Mouse (Mus musculus) cerebellum, postnatal 14 days (tissue): ENCODE results near the gene Abhd12.
A peak's percentile ranks its signal among the peaks of the same experiment; 100 is the strongest.

ENCODE experiments used
- DNase-seq, 2 experiments: peaks; one replicate each; pipeline ENCODE4 v3.0.0; 2021; ENCODE audit warnings: mixed read lengths in 2 of 2

The Abhd12 gene

DNA sequence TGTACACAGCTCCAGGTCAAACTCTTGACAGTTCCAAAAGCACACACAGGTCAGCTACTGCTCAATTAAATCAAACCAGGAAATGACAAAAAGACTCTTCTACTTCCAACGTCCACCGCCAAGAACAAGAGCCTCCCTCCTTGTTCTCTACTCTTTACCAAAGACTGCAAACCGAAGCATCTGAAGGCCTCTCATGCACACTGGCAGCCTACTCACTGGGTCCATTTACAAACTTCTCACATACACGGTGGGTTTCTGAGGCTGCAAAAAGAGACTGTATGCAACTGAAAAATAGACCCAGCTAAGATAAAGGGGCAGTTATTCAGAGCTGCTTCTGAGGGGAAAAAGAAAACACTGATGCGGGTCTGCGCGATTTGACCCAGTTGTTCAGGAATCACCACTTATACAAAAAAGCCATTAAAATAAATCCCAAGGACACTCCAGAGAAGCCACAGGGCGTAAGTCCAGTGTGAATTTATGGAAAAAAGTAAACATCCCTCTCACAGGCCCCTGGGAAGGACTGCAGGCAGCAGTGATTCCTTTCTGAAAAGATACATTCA, 57.0 kb downstream of the Abhd12 start:
- no peak for DNase-seq

DNA sequence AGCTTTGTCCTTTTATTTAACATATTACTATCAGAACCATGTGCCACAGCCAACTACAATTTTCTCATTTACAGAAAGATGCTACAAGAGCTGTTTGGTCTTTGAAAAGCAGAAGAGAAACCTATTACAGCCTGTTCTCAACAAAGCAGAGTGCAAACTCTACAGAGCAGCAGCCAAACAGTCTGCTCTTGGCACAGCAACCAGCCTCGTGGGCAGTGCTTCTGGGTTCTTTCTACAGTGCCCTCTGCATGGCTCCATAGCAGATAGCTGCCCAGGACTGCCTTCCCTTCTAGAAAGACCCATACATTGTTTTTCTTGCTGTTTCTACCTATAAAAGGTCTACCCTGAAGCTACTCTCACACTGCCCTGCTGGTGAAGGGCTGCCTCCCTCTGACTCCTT, 59.7 kb downstream of the Abhd12 start:
- peak; percentile 35 to 47 for DNase-seq

DNA sequence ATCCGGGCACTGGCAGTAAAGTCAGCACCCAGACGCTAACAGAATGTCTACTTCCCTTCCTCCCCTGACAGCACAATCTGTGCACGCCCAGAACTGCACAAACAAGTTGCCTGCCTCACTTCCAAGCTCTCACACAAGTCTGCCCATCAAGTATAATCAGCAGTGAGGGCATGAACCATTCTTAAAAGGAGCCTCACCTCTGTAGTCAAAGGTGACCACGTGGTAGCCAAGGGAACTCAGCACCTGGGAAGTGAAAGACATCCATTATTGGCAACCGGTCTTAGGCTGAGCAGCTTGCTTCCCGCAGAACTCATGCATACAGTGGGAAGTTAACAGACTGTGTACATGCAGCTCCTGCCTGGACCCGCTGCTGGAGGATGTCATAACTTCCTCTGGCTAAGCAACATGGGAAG, 62.5 kb downstream of the Abhd12 start:
- DNase-seq, result no peak

DNA sequence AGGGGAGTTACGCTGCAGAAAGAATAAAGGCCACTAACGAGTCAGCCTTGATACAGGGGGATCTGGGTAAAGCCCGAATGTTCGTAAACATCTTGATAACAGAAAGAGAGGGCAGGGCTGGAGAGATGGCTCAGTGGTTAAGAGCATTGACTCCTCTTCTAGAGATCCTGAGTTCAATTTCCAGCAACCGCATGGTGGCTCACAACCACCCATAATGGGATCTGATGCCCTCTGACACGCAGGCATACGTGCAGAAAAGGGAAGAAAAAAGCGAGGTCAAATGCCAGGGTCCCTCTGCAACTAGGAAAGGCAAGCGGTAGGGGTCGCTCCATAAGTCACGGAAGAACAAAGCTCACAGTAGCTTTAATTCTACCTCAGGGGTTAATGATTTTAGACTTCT, 63.4 kb downstream of the Abhd12 start:
- DNase-seq, result no peak

- peak; percentile 40 to 54 for DNase-seq
These were observed 64.7 kb downstream of the Abhd12 start for GRCm38 (mm10) chr2:150839686-150840471.

DNA sequence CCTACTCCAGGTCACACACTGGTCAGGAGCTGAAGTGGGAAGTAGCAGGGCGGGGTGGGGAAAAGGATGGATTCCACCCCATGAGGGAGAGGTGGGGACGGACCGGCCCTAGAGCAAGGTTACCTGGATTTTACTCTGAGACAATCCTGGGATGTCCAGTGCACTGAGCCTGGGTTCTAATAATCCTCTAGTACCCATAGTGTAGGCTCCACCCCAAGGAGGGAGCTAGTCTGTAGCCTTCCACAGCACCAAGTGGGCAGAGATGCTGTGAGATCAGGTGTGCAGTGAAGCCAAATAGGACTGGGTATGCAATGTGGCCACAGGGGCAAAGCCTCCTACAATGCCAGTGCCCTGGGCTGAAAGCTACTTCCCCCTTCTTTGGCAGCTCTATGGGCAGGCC, 66.8 kb downstream of the Abhd12 start:
- DNase-seq, result no peak

- no peak for DNase-seq
These were observed 67.6 kb downstream of the Abhd12 start for GRCm38 (mm10) chr2:150836906-150837305.

DNA sequence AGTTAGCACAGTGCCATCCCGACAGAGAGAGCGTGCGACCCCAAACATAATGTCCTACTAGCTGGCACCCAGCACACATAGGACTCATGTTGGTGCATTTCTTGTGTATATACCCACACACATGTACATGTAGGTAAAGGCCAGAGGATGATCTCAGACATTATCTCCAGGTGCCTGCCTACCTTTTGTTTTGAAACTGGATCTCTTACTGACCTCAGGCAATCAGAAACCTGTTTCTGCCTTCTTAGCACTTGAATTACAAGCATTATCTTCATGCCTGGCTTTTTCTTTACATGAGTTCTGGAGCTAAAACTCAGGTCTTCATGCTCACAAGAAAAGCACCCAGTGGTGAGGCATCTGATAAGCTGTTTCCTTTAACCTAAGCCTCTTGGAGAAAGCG, 68.6 kb downstream of the Abhd12 start:
- no peak for DNase-seq

GRCm38 (mm10) chr2:150834616-150835015, 69.9 kb downstream of the Abhd12 start:
- DNase-seq, result no peak

DNA sequence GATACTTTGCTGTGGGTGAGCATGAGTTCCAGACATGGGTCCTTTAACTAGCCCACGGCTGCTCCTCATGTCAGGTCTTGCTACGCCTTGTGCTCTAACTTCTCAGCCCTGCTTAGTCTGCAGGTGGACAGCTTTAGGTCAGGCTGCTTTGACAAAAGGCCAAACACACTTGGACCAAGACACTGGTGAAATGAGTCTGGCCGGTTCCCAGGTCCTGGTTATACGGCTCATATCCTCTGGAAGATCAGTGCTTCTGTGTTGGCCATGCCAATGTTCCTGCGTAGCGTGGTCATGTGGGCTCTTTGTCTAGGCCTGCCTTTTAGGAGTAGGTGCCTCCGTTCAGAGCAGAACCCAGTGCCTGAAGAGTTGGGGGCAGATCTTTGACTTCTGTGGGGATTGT, 72.5 kb downstream of the Abhd12 start:
- DNase-seq, result peak; percentile 72 to 76

DNA sequence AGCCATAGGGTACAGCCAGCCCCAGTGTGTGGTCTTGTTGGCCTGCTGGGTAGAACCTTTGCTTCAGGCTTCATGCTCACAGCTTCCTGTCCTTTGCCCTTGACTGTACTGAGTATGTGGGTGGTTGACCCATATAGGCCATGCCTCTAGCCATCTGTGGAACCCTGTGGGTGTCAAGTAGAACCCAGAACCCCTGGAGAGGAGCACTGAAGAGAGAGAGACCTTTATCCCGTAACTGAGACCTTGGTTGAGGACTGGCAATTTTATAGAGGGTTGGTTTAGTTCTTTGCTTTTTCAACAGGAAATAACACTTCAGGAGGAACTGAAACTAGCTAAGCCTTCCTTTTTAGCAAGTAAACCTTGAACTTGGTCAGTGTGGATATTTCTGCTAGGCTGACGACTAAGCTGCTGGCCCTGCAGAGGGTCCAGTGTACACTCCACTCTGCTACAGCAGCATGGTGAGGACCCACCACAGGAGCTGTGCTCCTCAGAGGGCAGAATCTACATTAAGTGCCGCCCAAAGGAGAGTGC, 73.6 kb downstream of the Abhd12 start:
- no peak for DNase-seq

GRCm38 (mm10) chr2:150830011-150830410, 74.5 kb downstream of the Abhd12 start:
- no peak for DNase-seq

DNA sequence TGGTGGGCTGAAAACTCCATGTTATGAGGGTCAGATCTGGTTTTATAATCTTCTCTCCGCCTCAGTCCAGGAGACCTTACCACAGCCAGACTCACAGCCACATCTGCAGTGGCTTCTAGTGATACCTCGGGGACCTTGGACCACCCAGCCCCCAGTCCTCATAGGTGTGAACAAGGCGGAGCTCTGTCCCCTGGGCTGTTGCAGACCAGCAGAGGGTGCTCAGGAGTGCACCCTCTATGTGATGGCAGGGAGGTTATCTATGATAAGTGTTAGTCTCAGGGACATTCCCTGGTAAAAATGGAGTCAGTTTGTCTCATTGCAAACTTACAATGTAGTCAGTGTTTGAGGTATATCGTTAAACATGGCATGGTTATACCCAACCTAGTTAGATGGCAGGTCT, 75.9 kb downstream of the Abhd12 start:
- DNase-seq, result no peak

DNA sequence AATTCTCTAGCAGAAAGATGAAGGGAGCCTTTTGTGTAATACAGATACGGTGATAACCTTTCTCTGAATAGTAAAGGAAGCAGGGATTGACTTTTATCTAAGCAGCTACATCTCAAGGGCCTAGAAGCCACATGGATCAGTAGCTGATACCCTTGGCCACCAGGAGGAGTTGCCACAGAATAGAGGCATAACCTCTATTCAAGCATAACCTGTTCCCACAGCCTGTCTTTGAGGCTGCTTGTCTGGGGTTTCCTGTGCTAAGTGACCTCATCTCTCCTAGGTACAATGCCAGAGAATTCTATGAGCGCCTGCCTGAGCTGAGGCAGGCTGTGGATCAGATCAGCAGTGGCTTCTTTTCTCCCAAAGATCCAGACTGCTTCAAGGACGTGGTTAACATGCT, 76.4 kb downstream of the Abhd12 start:
- no peak for DNase-seq

DNA sequence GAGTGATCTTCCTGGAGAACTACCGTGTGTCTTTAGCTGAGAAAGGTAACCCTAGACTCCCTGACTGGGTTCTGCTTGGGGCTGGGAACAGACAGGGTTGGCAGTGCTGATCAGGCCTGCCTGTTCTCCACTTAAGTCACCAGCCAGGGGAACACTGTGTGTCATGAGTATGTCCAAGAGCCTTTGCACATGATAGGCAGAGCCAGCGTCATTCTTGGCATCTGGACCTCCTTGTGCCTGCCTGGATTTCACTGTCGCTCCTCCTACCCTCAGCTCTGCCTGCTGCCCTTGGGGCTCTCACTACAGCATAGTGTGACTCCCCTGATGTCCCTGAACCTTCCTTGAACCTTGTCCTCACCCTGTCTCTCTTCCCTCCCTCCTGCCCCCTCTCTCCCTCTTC, 78.1 kb downstream of the Abhd12 start:
- DNase-seq, result no peak

DNA sequence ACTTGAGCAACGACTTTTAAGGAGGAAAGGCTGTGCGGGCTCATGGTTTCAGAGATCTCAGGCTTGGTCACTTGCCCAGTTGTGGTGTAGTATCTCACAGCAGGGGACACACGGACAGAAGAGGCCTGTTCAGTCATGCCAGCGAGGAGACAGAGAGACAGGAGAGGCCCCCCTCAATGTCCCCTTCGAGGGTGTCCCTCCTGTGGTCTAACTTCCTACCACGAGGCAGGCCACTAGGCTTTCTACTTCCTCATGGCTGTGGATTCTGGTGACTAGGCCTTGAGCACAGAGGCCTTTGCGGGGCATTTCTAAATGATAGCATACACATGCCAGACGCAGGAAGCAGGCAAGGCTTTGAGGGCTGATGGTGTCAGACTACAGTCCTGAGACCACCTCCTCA, 81.6 kb downstream of the Abhd12 start:
- DNase-seq, result peak in 1 of 2 experiments; percentile 31

DNA sequence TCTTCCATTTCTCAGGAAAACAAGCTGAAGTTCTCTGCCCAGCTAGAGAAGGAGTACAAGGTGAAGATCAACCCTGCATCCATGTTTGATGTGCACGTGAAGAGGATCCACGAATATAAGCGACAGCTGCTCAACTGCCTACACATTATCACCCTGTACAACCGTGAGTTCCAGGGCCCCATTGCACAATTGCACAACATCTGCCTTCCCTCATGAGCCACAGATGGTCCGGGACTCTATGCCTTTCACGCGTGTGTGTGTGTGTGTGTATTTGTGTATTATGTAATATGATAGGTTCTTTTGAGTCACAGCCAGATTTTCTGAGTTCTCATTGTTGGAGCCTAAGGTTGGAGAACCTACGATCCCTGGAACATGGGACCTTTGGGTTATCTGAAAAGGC, 83.8 kb downstream of the Abhd12 start:
- DNase-seq, result no peak

GRCm38 (mm10) chr2:150818742-150819141, 85.8 kb downstream of the Abhd12 start:
- no peak for DNase-seq

- DNase-seq, result peak; percentile 57 to 69
These were observed 87.7 kb downstream of the Abhd12 start for GRCm38 (mm10) chr2:150816676-150817402.

DNA sequence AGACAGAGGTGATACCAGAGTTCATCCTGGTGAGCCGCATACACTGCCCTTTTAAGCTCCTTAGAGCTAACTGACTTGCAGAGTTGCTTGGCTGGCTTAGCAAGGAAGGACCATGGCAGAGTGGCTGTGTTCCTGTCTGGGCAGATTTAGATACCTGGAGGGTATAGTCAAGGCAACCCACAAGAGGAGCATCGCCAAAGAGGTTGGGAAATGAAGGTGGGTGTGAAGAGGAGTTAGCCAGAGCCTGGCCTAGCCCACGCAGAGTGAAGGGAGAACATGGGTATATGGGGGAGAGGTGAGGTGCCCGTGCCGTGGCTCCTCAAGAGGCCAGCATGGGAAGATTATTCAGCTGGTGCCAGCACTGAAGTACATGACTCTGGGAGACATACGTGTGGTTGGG, 91.7 kb downstream of the Abhd12 start:
- DNase-seq, result no peak

DNA sequence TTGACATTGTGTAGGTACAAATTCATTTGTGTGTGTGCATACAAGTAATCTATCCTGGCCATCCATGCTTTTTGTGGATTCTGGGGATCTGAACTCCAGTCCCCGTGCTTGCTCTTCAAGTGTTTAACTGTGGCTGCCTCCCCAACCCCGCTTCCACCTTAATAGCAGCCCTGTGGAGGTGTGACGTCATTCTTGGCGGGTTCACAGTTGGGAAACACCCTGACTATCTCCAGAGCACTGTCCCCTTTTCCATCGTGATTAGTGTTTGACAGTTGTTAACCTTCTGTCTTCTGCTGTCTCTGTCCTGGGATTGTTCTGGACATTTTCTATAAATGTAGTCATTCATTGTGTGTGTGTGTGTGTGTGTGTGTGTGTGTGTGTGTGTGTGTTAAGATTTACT, 93.9 kb downstream of the Abhd12 start:
- DNase-seq, result no peak

DNA sequence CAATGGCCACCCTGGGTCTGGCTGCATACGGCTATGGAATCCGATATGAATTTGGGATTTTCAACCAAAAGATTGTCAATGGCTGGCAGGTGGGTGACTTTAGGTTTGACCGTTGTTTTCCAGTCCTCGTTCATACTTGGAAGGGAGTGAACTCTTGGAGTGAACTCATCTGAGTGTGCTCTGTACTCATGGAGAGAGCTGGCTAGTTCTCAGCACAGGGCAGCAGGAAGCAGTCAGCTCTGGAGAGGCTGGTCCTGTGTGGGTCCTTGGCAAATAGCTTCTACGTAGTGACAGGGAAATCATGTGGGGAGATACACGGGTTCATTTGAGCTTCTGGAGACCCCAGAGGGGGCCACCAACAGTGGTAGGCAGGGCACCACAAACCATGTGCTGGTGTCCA, 95.7 kb downstream of the Abhd12 start:
- no peak for DNase-seq

DNA sequence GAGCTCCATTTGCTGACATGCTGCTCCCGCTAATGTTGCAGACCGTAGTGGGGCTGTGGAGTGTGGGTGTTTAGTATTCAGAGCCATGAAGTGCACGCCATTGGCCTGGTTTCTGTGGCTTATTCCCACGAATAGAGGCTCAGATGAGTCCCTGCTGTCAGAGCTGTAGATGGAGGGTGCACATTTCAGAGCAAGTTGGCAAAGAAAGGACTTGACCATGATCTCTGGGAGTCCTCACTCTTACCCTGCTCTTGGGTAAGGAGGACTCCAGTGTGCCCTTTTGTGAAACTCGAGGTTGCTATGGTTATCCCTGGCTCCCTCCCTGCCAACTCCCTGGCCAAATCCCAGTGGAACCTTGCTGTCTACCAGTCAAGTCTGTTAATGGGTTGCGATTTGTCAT, 96.2 kb downstream of the Abhd12 start:
- DNase-seq, result no peak

DNA sequence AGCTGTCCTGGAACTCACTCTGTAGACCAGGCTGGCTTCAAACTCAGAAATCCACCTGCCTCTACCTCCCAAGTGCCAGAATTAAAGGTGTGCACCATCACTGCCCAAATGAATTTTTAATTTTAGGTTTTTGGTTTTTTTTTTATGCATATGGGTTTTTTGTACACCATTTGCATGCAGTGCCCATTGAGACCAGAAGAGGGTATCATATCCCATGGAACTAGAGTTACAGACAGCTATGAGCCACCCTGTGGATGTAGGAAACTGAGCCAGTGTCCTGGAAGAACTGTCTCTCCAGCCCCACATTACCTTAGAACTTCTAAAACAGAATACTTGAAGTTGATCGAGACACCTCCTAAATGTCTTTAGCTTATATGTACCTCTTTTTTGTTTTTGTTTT, 101.5 kb downstream of the Abhd12 start:
- DNase-seq, result peak; percentile 31 to 61
